Mouse (Mus musculus) erythroblast, embryonic 14.5 days (primary cell): Measurements from ENCODE around the gene Ccdc158. TPM values are rescaled to one million over a fixed set of nuclear protein-coding genes. Genes with fewer than 3 reads are reported as not detected.

Experiments used
- H3K27me3 ChIP-seq: 2 replicates; pipeline ENCODE4 v1.6.1; 2012; ENCODE audit warnings: inconsistent platforms; ENCODE audit not compliant: control insufficient read depth
- H3K36me3 ChIP-seq: 2 replicates; pipeline ENCODE4 v1.6.1; 2012; ENCODE audit warnings: mild to moderate bottlenecking, inconsistent platforms; ENCODE audit not compliant: control insufficient read depth
- H3K4me1 ChIP-seq: 2 replicates; pipeline ENCODE4 v1.6.1; 2012; ENCODE audit warnings: inconsistent platforms; ENCODE audit not compliant: control insufficient read depth
- H3K4me3 ChIP-seq: replicated peaks from 2 replicates; pipeline ENCODE3; 2012; ENCODE audit warnings: moderate library complexity, mild to moderate bottlenecking, inconsistent platforms
- H3K9me3 ChIP-seq: 2 replicates; pipeline ENCODE4 v1.6.1; 2012; ENCODE audit warnings: low read length, inconsistent platforms, mixed read lengths; ENCODE audit not compliant: control insufficient read depth
- GATA1 ChIP-seq: IDR thresholded peaks from 2 replicates; pipeline ENCODE4 v1.6.1; 2012; ENCODE audit warnings: low read length, inconsistent platforms, mixed read lengths
- TAL1 ChIP-seq: IDR thresholded peaks from 3 replicates; pipeline ENCODE4 v1.6.1; 2012; ENCODE audit warnings: low read length, inconsistent platforms, mixed read lengths
- polyA plus RNA-seq: library from polyadenylated mRNA; stranded (reverse); fragments of >175 nt; gene quantifications from 2 replicates; pipeline ENCODE4 v1.2.3, GENCODE M21; 2012

The Ccdc158 gene
- polyA plus RNA-seq: not detected in 2 replicates

- H3K4me1 ChIP-seq: peaks cover 10% of the 10 kb centered on the region
- no peak for TF ChIP-seq GATA1
- no peak for TF ChIP-seq TAL1
- no peaks in the 10 kb centered on the region for H3K36me3 ChIP-seq
- H3K4me3 ChIP-seq: peak within 1 kb of the TSS; percentile 45
- peaks cover 13% of the 10 kb centered on the region for H3K27me3 ChIP-seq
- peaks cover 2% of the 10 kb centered on the region; the same call in 1 of the 2 replicates for H3K9me3 ChIP-seq
Measured at GRCm38 (mm10) chr5:92674859-92675573, at the start of gene Ccdc158. Gene Ccdc158 (minus strand): TSS chr5:92675271.

GRCm38 (mm10) chr5:92721610-92722009, 46.5 kb upstream of the Ccdc158 start:
- Histone ChIP-seq H3K9me3 (no peaks in the 10 kb centered on the region), H3K36me3 (no peaks in the 10 kb centered on the region), H3K4me1 (no peaks in the 10 kb centered on the region), H3K4me3 (no peak overlapping the region), H3K27me3 (no peaks in the 10 kb centered on the region)
- TF ChIP-seq TAL1 (no peak), GATA1 (no peak)

- H3K36me3 ChIP-seq: no peaks in the 10 kb centered on the region
- no peaks in the 10 kb centered on the region for H3K9me3 ChIP-seq
- H3K4me1 ChIP-seq: no peaks in the 10 kb centered on the region
- H3K4me3 ChIP-seq: no peak overlapping the region
- no peaks in the 10 kb centered on the region for H3K27me3 ChIP-seq
- no peak for TF ChIP-seq GATA1
- TF ChIP-seq TAL1: no peak
Measured at GRCm38 (mm10) chr5:92718856-92719255, 43.8 kb upstream of the Ccdc158 start.

GRCm38 (mm10) chr5:92717666-92718360, 42.7 kb upstream of the Ccdc158 start:
- Histone ChIP-seq H3K36me3 (no peaks in the 10 kb centered on the region), H3K27me3 (no peaks in the 10 kb centered on the region), H3K4me3 (no peak overlapping the region), H3K4me1 (no peaks in the 10 kb centered on the region), H3K9me3 (no peaks in the 10 kb centered on the region)
- TF ChIP-seq GATA1 (no peak), TAL1 (no peak)

GRCm38 (mm10) chr5:92715890-92716289, 40.8 kb upstream of the Ccdc158 start:
- Histone ChIP-seq H3K9me3 (no peaks in the 10 kb centered on the region), H3K36me3 (no peaks in the 10 kb centered on the region), H3K27me3 (no peaks in the 10 kb centered on the region), H3K4me1 (no peaks in the 10 kb centered on the region), H3K4me3 (no peak overlapping the region)
- no peak for TF ChIP-seq GATA1
- no peak for TF ChIP-seq TAL1

GRCm38 (mm10) chr5:92715319-92715718, 40.2 kb upstream of the Ccdc158 start:
- Histone ChIP-seq H3K4me1 (no peaks in the 10 kb centered on the region), H3K36me3 (no peaks in the 10 kb centered on the region), H3K4me3 (no peak overlapping the region), H3K27me3 (no peaks in the 10 kb centered on the region), H3K9me3 (no peaks in the 10 kb centered on the region)
- TF ChIP-seq TAL1 (no peak), GATA1 (no peak)

GRCm38 (mm10) chr5:92714886-92715285, 39.8 kb upstream of the Ccdc158 start:
- no peaks in the 10 kb centered on the region for H3K4me1 ChIP-seq
- H3K36me3 ChIP-seq: no peaks in the 10 kb centered on the region
- H3K27me3 ChIP-seq: no peaks in the 10 kb centered on the region
- no peaks in the 10 kb centered on the region for H3K9me3 ChIP-seq
- TF ChIP-seq TAL1: no peak
- no peak for TF ChIP-seq GATA1
- no peak overlapping the region for H3K4me3 ChIP-seq

GRCm38 (mm10) chr5:92712621-92713395, 37.7 kb upstream of the Ccdc158 start:
- Histone ChIP-seq H3K9me3 (no peaks in the 10 kb centered on the region), H3K27me3 (no peaks in the 10 kb centered on the region), H3K4me3 (no peak overlapping the region), H3K4me1 (no peaks in the 10 kb centered on the region), H3K36me3 (no peaks in the 10 kb centered on the region)
- no peak for TF ChIP-seq TAL1
- TF ChIP-seq GATA1: no peak
